Mouse (Mus musculus) liver, adult 2 months (tissue): ENCODE measurements at regions not wholly inside any gene's neighbourhood (a gene's known extent, or its start where the extent isn't known, plus 50 kb on each side); places are given as distances from the start of the nearest gene placed in this dataset.

Experiments
- CTCF ChIP-seq: fragments of 200-500 bp; IDR thresholded peaks from 2 replicates; pipeline ENCODE4 v1.5.1; 2011; ENCODE audit warnings: low read depth, low read length, control low read depth
- POLR2A ChIP-seq: fragments of 200-500 bp; IDR thresholded peaks from 2 replicates; pipeline ENCODE4 v1.6.1; 2011; ENCODE audit warnings: low read length, control low read depth; ENCODE audit not compliant: insufficient read depth; ENCODE audit errors: extremely low read depth

- no peak for TF ChIP-seq POLR2A
- TF ChIP-seq CTCF, result no peak
Observed at GRCm38 (mm10) chr13:37588528-37589176, 189.5 kb upstream of the Rreb1 start.
